Mouse (Mus musculus): Measurements from ENCODE around the gene Pfkfb4. TPM values are rescaled to one million over a fixed set of nuclear protein-coding genes. Genes with fewer than 3 reads are reported as not detected.

Gene Pfkfb4
- polyA plus RNA-seq, 1 experiment from 2014 or later: 7.4 TPM

DNA sequence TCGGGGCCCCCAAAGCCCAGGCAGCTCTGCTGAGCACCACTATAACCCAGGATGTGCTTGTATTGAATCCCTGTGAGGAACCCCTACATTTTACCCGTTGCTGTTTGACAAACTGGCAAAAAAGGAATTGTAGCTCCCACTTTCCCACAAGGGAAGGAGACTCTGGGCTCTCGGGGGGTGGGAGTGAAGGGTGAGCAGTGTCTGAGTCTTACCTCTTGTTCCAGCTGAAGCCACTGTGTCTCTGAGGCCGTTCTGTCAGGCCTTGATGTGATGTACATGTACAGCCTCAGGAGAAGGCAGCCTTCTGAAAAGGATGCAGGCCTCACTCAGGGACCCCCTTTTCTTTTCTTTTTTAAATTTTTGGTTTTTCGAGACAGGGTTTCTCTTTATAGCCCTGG is 69.3 kb downstream of the Pfkfb4 start:
- DNase-seq (ENCODE audit: low spot score) (no peak), ATAC-seq (replicated peaks; ENCODE audit: low FRiP score) (no peak)
- H3K27ac ChIP-seq (ENCODE audit: low read depth, low read length): no peak overlapping the region
- H3K4me3 ChIP-seq (ENCODE audit: low read depth, low read length): no peak overlapping the region
- H3K27me3 ChIP-seq (replicated peaks; ENCODE audit: control insufficient read depth, insufficient read depth, low read length): no peaks in the 10 kb centered on the region
- WGBS: 88% methylated on average over 5 of the region's 5 CpGs
- H3K4me2 ChIP-seq: no peak overlapping the region
- no peak overlapping the region for H3K9ac ChIP-seq (ENCODE audit: low read depth, low read length)
- peaks cover 9% of the 10 kb centered on the region for H3K4me1 ChIP-seq (replicated peaks; ENCODE audit: control insufficient read depth, insufficient read depth, low read length)
- H3K36me3 ChIP-seq (ENCODE audit: control insufficient read depth, insufficient read depth, low read length): peaks cover 34% of the 10 kb centered on the region
- H3K9me3 ChIP-seq (ENCODE audit: control insufficient read depth, low read length): no peaks in the 10 kb centered on the region

DNA sequence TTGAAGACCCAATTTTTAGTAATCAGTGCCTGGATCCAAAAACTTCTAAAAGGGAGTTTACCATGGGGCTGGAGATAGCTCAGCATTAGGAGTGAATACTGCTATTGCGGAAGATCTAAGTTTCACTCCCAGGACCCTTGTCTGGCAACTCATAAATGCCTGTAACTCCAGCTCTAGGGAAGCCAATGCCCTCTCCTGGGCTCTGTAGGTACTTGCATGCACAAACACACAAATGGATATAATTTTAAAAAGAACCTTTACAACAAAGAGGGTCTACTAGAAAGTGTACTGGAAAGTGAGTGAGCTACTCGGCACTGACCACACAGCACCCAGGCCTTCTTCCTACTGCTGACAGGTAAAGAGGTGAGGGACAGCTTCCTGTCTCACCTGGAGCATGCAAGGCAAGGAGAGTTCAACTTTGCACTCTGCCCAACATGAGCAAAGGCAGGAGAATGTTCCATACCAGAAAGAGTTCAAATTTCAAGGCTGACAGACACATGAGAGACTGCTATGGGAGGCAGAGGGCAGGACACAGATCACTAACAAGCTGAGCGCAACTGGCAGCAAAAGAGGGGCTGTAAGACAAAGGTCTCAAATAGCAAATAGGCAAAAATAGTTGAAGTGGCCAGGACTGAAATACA is 76.6 kb downstream of the Pfkfb4 start:
- Histone ChIP-seq H3K9me3 (ENCODE audit: control insufficient read depth, low read length) (no peaks in the 10 kb centered on the region), H3K9ac (ENCODE audit: low read depth, low read length) (no peak overlapping the region), H3K4me3 (ENCODE audit: low read depth, low read length) (no peak overlapping the region), H3K4me2 (no peak overlapping the region), H3K36me3 (ENCODE audit: control insufficient read depth, insufficient read depth, low read length) (peaks cover 47% of the 10 kb centered on the region), H3K4me1 (replicated peaks; ENCODE audit: control insufficient read depth, insufficient read depth, low read length) (peaks cover 9% of the 10 kb centered on the region), H3K27ac (ENCODE audit: low read depth, low read length) (no peak overlapping the region), H3K27me3 (replicated peaks; ENCODE audit: control insufficient read depth, insufficient read depth, low read length) (no peaks in the 10 kb centered on the region)
- 91% methylated on average over 3 of the region's 3 CpGs for WGBS
- ATAC-seq (replicated peaks; ENCODE audit: low FRiP score): no peak
- DNase-seq (ENCODE audit: low spot score): no peak

DNA sequence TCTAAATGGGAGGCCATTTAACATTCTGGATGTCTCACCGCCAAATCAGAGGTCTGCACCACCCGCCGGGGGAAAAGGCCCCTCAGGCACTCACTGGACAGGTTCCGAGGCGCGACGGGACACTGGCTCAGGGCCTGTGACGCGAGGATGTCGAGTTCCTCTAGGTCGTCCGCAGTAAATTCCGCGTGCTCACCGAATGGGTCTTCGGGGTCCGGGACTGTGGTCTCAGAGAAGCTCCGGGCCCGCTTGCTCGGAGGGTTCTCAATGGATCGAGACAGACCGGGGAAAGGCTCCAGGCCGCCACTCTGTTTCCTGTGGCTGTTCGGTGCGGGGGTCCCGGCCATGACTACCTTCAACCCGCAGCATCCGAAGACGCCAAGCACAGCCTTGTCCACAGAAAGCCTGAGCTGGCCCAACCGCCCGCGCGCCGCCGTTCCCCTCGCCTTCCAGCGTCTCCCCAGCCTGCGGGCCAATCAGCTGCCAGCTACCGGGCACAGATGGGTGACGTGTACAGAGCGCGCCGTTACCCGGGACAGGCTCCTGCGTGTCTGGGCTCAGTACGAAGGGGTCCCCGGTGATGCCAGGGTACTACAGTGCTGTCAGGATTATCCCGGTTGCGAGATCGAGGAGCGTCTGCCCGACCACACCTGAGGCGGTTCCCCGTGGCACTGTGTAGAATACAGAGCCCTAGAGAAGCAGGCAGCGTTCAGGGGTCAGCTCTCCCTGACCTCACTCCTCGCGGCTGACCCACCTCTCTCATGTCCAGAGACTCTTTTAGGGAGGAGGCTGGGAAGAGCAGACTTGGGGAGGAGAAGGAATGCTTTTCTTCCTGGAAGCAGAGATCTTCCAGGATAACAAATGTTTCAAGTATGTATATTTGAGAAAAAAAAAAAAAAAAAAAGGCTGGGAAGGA is 82.3 kb downstream of the Pfkfb4 start, which contains the start of gene Atrip:
Gene Atrip, minus strand, starts transcription at position 464 of the 913 bp plus-strand sequence.
- ATAC-seq (replicated peaks; ENCODE audit: low FRiP score) (peak; percentile 98), DNase-seq (ENCODE audit: low spot score) (peak; percentile 89)
- under 1% methylated on average over 57 of the region's 57 CpGs for WGBS
- Histone ChIP-seq H3K9ac (ENCODE audit: low read depth, low read length) (peak within 1 kb of the TSS; percentile 84), H3K27ac (ENCODE audit: low read depth, low read length) (peak within 1 kb of the TSS; percentile 40), H3K9me3 (ENCODE audit: control insufficient read depth, low read length) (no peaks in the 10 kb centered on the region), H3K4me2 (peak within 1 kb of the TSS; percentile 97), H3K27me3 (replicated peaks; ENCODE audit: control insufficient read depth, insufficient read depth, low read length) (no peaks in the 10 kb centered on the region), H3K36me3 (ENCODE audit: control insufficient read depth, insufficient read depth, low read length) (peaks cover 17% of the 10 kb centered on the region), H3K4me3 (ENCODE audit: low read depth, low read length) (peak within 1 kb of the TSS; percentile 78), H3K4me1 (replicated peaks; ENCODE audit: control insufficient read depth, insufficient read depth, low read length) (peaks cover 13% of the 10 kb centered on the region)

DNA sequence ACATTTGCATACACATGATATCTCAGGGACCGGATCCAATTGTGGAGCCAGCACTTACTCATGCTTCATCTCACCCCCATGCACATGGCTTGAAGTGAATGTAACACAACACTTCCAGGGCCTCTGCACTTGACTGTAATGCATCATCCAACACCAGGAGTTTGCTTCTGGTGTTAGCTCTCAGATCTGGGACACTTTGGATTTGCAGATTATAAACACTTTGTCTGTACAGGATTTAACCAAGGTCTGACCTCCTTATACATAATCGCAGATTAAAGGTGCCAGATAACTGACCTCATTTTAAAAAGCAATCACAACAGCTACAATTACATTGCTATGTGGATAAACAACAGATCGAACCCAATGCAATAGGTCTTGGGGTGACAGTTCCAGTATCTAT is 88.9 kb downstream of the Pfkfb4 start:
- Histone ChIP-seq H3K4me2 (peak overlapping the region; percentile 65), H3K4me1 (replicated peaks; ENCODE audit: control insufficient read depth, insufficient read depth, low read length) (peaks cover 17% of the 10 kb centered on the region), H3K27ac (ENCODE audit: low read depth, low read length) (no peak overlapping the region), H3K36me3 (ENCODE audit: control insufficient read depth, insufficient read depth, low read length) (peaks cover 9% of the 10 kb centered on the region; the same call in 1 of the 2 replicates), H3K9ac (ENCODE audit: low read depth, low read length) (no peak overlapping the region), H3K9me3 (ENCODE audit: control insufficient read depth, low read length) (no peaks in the 10 kb centered on the region), H3K27me3 (replicated peaks; ENCODE audit: control insufficient read depth, insufficient read depth, low read length) (no peaks in the 10 kb centered on the region), H3K4me3 (ENCODE audit: low read depth, low read length) (peak overlapping the region; percentile 84; the same call in 1 of the 2 replicates)
- DNase-seq (ENCODE audit: low spot score) (no peak), ATAC-seq (replicated peaks; ENCODE audit: low FRiP score) (no peak)
- WGBS: 91% methylated on average over 3 of the region's 3 CpGs

DNA sequence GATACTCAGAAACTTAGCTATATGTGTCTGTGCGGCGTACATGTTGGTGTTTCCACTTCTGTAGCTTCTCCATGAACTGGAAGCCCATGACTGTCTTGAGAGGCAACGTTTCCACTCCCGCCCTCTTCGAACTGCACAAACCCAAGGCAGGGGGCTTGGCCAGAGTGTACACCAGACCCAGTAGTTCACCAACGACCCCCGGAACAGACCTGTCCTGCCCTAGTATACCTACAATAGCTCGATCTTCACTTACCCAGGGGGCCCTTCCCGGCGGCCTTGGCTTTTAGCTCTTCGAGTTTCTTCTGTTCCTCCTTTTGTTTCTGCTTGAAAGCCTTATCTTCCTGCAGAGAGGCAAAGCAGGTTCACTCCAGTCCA is 90.2 kb downstream of the Pfkfb4 start:
- peak; percentile 10 for ATAC-seq (replicated peaks; ENCODE audit: low FRiP score)
- Histone ChIP-seq H3K4me1 (replicated peaks; ENCODE audit: control insufficient read depth, insufficient read depth, low read length) (peaks cover 17% of the 10 kb centered on the region), H3K9me3 (ENCODE audit: control insufficient read depth, low read length) (no peaks in the 10 kb centered on the region), H3K27ac (ENCODE audit: low read depth, low read length) (peak overlapping the region; percentile 60), H3K4me2 (peak overlapping the region; percentile 65), H3K4me3 (ENCODE audit: low read depth, low read length) (peak overlapping the region; percentile 84), H3K27me3 (replicated peaks; ENCODE audit: control insufficient read depth, insufficient read depth, low read length) (no peaks in the 10 kb centered on the region), H3K36me3 (ENCODE audit: control insufficient read depth, insufficient read depth, low read length) (peaks cover 9% of the 10 kb centered on the region; the same call in 1 of the 2 replicates), H3K9ac (ENCODE audit: low read depth, low read length) (peak overlapping the region; percentile 81)
- no peak for DNase-seq (ENCODE audit: low spot score)
- 4% methylated on average over 11 of the region's 11 CpGs for WGBS

MicroRNAs encoded within 50 kb of the gene (microRNA counts, 519-probe panel; counts per million panel counts)
- microRNA mmu-miR-711: not detected

Small RNA genes within 50 kb of the gene (microRNA-seq; reads per million reads assigned to microRNA genes)
- not detected for gene Mir711 (ENCODE audit: borderline number of aligned reads)

Other genes starting within 250 kb of the Pfkfb4 start
- gene Ip6k2, start 208.0 kb upstream of the Pfkfb4 start, polyA plus RNA-seq (2014; fragmentation: Nextera tagmentation; extraction: Ambion mirVana): 31.8 and 37.5 TPM in 2 replicates
- 8.8 and 16.2 TPM in 2 replicates for gene Nckipsd, start 183.4 kb upstream of the Pfkfb4 start, polyA plus RNA-seq (2014; fragmentation: Nextera tagmentation; extraction: Ambion mirVana)
- 0.08 and 0.22 TPM in 2 replicates for gene Celsr3, start 165.5 kb upstream of the Pfkfb4 start, polyA plus RNA-seq (2014; fragmentation: Nextera tagmentation; extraction: Ambion mirVana)
- gene Slc26a6, start 138.5 kb upstream of the Pfkfb4 start, polyA plus RNA-seq (2014; fragmentation: Nextera tagmentation; extraction: Ambion mirVana): 9.0 and 10.5 TPM in 2 replicates
- not detected in 2 replicates for gene Tmem89, start 77.2 kb upstream of the Pfkfb4 start, polyA plus RNA-seq (2014; fragmentation: Nextera tagmentation; extraction: Ambion mirVana)
- gene Uqcrc1, start 55.1 kb upstream of the Pfkfb4 start, polyA plus RNA-seq (2014; fragmentation: Nextera tagmentation; extraction: Ambion mirVana): 547 and 583 TPM in 2 replicates
- gene Col7a1, start 38.2 kb upstream of the Pfkfb4 start, polyA plus RNA-seq (2014; fragmentation: Nextera tagmentation; extraction: Ambion mirVana): 0.16 and 0.69 TPM in 2 replicates
- not detected in 2 replicates for gene Ucn2, start 5.8 kb upstream of the Pfkfb4 start, polyA plus RNA-seq (2014; fragmentation: Nextera tagmentation; extraction: Ambion mirVana)
- gene Shisa5, start 46.8 kb downstream of the Pfkfb4 start, polyA plus RNA-seq (2014; fragmentation: Nextera tagmentation; extraction: Ambion mirVana): 33.7 and 34.3 TPM in 2 replicates
- 8.9 and 9.7 TPM in 2 replicates for gene Trex1, start 68.0 kb downstream of the Pfkfb4 start, polyA plus RNA-seq (2014; fragmentation: Nextera tagmentation; extraction: Ambion mirVana)
- 24.3 and 28.9 TPM in 2 replicates for gene Atrip, start 82.3 kb downstream of the Pfkfb4 start, polyA plus RNA-seq (2014; fragmentation: Nextera tagmentation; extraction: Ambion mirVana)
- gene Ccdc51, start 90.7 kb downstream of the Pfkfb4 start, polyA plus RNA-seq (2014; fragmentation: Nextera tagmentation; extraction: Ambion mirVana): 21.9 TPM in 2 replicates
- gene Tma7, start 90.8 kb downstream of the Pfkfb4 start, polyA plus RNA-seq (2014; fragmentation: Nextera tagmentation; extraction: Ambion mirVana): 716 and 742 TPM in 2 replicates
- gene Plxnb1, start 103.6 kb downstream of the Pfkfb4 start, polyA plus RNA-seq (2014; fragmentation: Nextera tagmentation; extraction: Ambion mirVana): 5.8 and 7.4 TPM in 2 replicates
- gene Fbxw21, start 170.3 kb downstream of the Pfkfb4 start, polyA plus RNA-seq (2014; fragmentation: Nextera tagmentation; extraction: Ambion mirVana): 0.08 TPM in 1 of 2 replicates, not detected in the other
- not detected in 2 replicates for gene Fbxw13, start 204.2 kb downstream of the Pfkfb4 start, polyA plus RNA-seq (2014; fragmentation: Nextera tagmentation; extraction: Ambion mirVana)
- gene Fbxw20, start 243.0 kb downstream of the Pfkfb4 start, polyA plus RNA-seq (2014; fragmentation: Nextera tagmentation; extraction: Ambion mirVana): not detected in 2 replicates